In the genomic region with DNA sequence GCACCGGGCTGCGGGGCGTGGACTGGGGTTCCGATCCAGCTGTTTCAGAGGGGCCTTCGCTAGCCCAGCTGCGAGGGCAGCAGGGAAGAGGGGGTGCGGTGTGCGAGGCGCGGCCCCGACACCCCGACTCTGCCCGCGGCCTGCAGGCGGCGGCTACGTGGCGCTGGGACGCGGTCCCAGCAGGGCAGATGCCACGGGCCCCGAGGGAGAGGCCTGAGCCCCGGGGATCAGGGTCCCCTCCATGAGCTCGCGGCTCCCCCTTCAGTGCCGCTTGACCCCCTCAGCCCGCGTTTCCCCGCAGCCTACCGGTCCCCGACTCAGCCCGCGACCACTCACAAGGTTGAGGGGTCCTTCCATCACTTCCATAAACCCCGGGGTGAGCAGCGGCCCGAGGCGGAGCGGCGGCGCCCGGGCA, we compare ENCODE assay signal across 8 mouse cellular contexts. TPM values are rescaled to one million over a fixed set of nuclear protein-coding genes. Genes with fewer than 3 reads are reported as not detected.
DNase-seq lines count a peak whose midpoint lies in the region; ATAC-seq and TF ChIP-seq lines count a peak whose summit lies in the region.

No protein-coding gene starts in this region.

- H3K4me1 ChIP-seq in thymus, adult 2 months (replicated peaks; ENCODE audit: control insufficient read depth, insufficient read depth, low read length), result peaks cover 15% of the 10 kb centered on the region
- H3K4me1 ChIP-seq in forebrain, embryonic 14.5 days (ENCODE audit: control insufficient read depth, insufficient read depth, low read length), result peaks cover 10% of the 10 kb centered on the region; the same call in 1 of the 2 replicates
- peaks cover 29% of the 10 kb centered on the region for H3K4me1 ChIP-seq in midbrain, embryonic 13.5 days (replicated peaks)

- H3K9ac ChIP-seq in forebrain, embryonic 14.5 days (ENCODE audit: low read length), result peak overlapping the region; percentile 73
- H3K9ac ChIP-seq in midbrain, embryonic 13.5 days (replicated peaks), result peak overlapping the region; percentile 95

- peak overlapping the region; percentile 75 for H3K4me2 ChIP-seq in forebrain, embryonic 14.5 days (ENCODE audit: low read length)
- peak overlapping the region; percentile 95 for H3K4me2 ChIP-seq in midbrain, embryonic 13.5 days (replicated peaks)

- peak; percentile 60 to 64 for DNase-seq in cerebellum, postnatal 10 days
- no peak for DNase-seq in cerebellum, adult 11 months
- DNase-seq in thymus, adult 2 months, result no peak
- no peak for DNase-seq in thymus, postnatal 25 days
- peak; percentile 11 for DNase-seq in forebrain, embryonic 14.5 days (ENCODE audit: low spot score)
- DNase-seq in kidney, postnatal 10 days, result peak; percentile 57
- DNase-seq in layer of hippocampus, adult 8-10 months (ENCODE audit: low spot score in 2 of 2), result no peak

- under 1% methylated on average over 41 of the region's 41 CpGs for WGBS in thymus, adult 2 months
- under 1% methylated on average over 26 of the region's 41 CpGs for WGBS in forebrain, embryonic 14.5 days
- under 1% methylated on average over 31 of the region's 41 CpGs for WGBS in midbrain, embryonic 13.5 days

- 0 out of 2 replicates have a peak, but pooled peaks have one; percentile 11 for TF ChIP-seq CTCF in thymus, adult 2 months (IDR thresholded peaks at IDR 0.05; ENCODE audit: borderline replicate concordance, control insufficient read depth, extremely low read depth, insufficient read depth, low read length, poor library complexity)

- H3K9me3 ChIP-seq in forebrain, embryonic 14.5 days (replicated peaks; ENCODE audit: control insufficient read depth, low read length), result no peaks in the 10 kb centered on the region
- H3K9me3 ChIP-seq in midbrain, embryonic 13.5 days, result no peaks in the 10 kb centered on the region

- TF ChIP-seq POLR2A in thymus, adult 2 months (IDR thresholded peaks at IDR 0.05; ENCODE audit: control insufficient read depth, extremely low read depth, insufficient read depth, low read length, poor library complexity), result no peak

- H3K27me3 ChIP-seq in thymus, adult 2 months (ENCODE audit: control insufficient read depth, insufficient read depth, low read length), result no peaks in the 10 kb centered on the region
- no peaks in the 10 kb centered on the region for H3K27me3 ChIP-seq in forebrain, embryonic 14.5 days (replicated peaks; ENCODE audit: control insufficient read depth, insufficient read depth, low read length)
- no peaks in the 10 kb centered on the region for H3K27me3 ChIP-seq in midbrain, embryonic 13.5 days

- peak overlapping the region; percentile 94 for H3K4me3 ChIP-seq in thymus, adult 2 months (ENCODE audit: control insufficient read depth, insufficient read depth, low read length)
- H3K4me3 ChIP-seq in forebrain, embryonic 14.5 days (ENCODE audit: low read depth, low read length), result peak overlapping the region; percentile 66
- peak overlapping the region; percentile 77 for H3K4me3 ChIP-seq in midbrain, embryonic 13.5 days (replicated peaks)

- no peak overlapping the region for H3K27ac ChIP-seq in thymus, adult 2 months (ENCODE audit: control insufficient read depth, insufficient read depth, low read length)
- H3K27ac ChIP-seq in forebrain, embryonic 14.5 days (ENCODE audit: low read depth, low read length), result peak overlapping the region; percentile 28; the same call in 1 of the 2 replicates
- H3K27ac ChIP-seq in midbrain, embryonic 13.5 days, result peak overlapping the region; percentile 61

- peak; percentile 73 for ATAC-seq in forebrain, embryonic 14.5 days
- ATAC-seq in midbrain, embryonic 13.5 days, result peak; percentile 85

- H3K36me3 ChIP-seq in thymus, adult 2 months (ENCODE audit: control insufficient read depth, insufficient read depth, low read length), result no peaks in the 10 kb centered on the region
- H3K36me3 ChIP-seq in forebrain, embryonic 14.5 days (ENCODE audit: control insufficient read depth, insufficient read depth, low read length), result no peaks in the 10 kb centered on the region
- no peaks in the 10 kb centered on the region for H3K36me3 ChIP-seq in midbrain, embryonic 13.5 days

RNA-seq across cellular contexts. Expression of gene Nrbf2, which starts 0.3 kb away (rescaled TPM):
- polyA plus RNA-seq in thymus, adult 2 months (2012; rRNA removed), result 8.7 and 11.2 TPM in 2 replicates
- 41.7 and 48.5 TPM in 2 replicates for polyA plus RNA-seq in forebrain, embryonic 14.5 days (2014; fragmentation: Nextera tagmentation; extraction: Ambion mirVana)
- polyA plus RNA-seq in midbrain, embryonic 13.5 days (2015; fragmentation: Nextera tagmentation; extraction: Ambion mirVana), result 43.0 and 43.3 TPM in 2 replicates
- total RNA-seq in layer of hippocampus, adult 8-10 months (2022), result 10 to 100 TPM; 16.6 to 22.1 (median 17.7) TPM

Comparison
In these comparisons a context has a peak if more than half of its experiments do, and no peak if none do; other contexts are left out.
1. DNase-seq: peak in cerebellum, postnatal 10 days (2 of 2), forebrain, embryonic 14.5 days (single experiment) and kidney, postnatal 10 days (single experiment); none in cerebellum, adult 11 months (single experiment), thymus, adult 2 months (single experiment), thymus, postnatal 25 days (single experiment) and layer of hippocampus, adult 8-10 months (0 of 2).
2. Peak in every context shown above with its lines, with median percentiles within 50 percentile points of each other: H3K4me3 ChIP-seq.